Mouse (Mus musculus) brain, embryonic 14.5 days (tissue): ENCODE measurements at regions not wholly inside any gene's neighbourhood (a gene's known extent, or its start where the extent isn't known, plus 50 kb on each side); places are given as distances from the start of the nearest gene placed in this dataset.

Source experiments
- CTCF ChIP-seq: fragments of 200-500 bp; IDR thresholded peaks from 2 replicates; pipeline ENCODE4 v1.5.1; 2012; ENCODE audit warnings: inconsistent platforms, mild to moderate bottlenecking, moderate library complexity, borderline replicate concordance; ENCODE audit not compliant: insufficient read depth, insufficient read length; ENCODE audit errors: extremely low read depth
- POLR2A ChIP-seq: fragments of 200-500 bp; IDR thresholded peaks from 2 replicates; pipeline ENCODE4 v1.6.1; 2012; ENCODE audit warnings: mild to moderate bottlenecking, inconsistent platforms, borderline replicate concordance; ENCODE audit not compliant: poor library complexity, insufficient read depth, insufficient read length, severe bottlenecking; ENCODE audit errors: extremely low read depth

GRCm38 (mm10) chr3:149575678-149576077 lies 585.3 kb upstream of the Adgrl2 start:
- TF ChIP-seq CTCF: no peak
- no peak for TF ChIP-seq POLR2A
